Mouse (Mus musculus): ENCODE results near the gene Gm45716. TPM values are rescaled to one million over a fixed set of nuclear protein-coding genes. Genes with fewer than 3 reads are reported as not detected.
A peak's percentile ranks its signal among the peaks of the same experiment; 100 is the strongest.

Gm45716 gene
- polyA plus RNA-seq (2012; rRNA removed), result 1.3 and 1.5 TPM in 2 replicates

- DNase-seq, result no peak
- TF ChIP-seq POLR2A (IDR thresholded peaks at IDR 0.05; ENCODE audit: borderline replicate concordance, extremely low read depth, low read depth, low read length) (no peak), CTCF (IDR thresholded peaks at IDR 0.05; ENCODE audit: insufficient read depth, low read length) (no peak)
- peaks cover 2% of the 10 kb centered on the region; the same call in 1 of the 2 replicates for H3K4me1 ChIP-seq (ENCODE audit: control insufficient read depth, insufficient read depth, low read length)
- 89% methylated on average over 7 of the region's 7 CpGs for WGBS
- H3K4me3 ChIP-seq (replicated peaks; ENCODE audit: extremely low read depth, low read depth, low read length), result no peak within 1 kb of the TSS
These were observed at the start of gene Gm45716 for GRCm38 (mm10) chr11:90187441-90187840. Gene Gm45716, plus strand, starts transcription at chr11:90187683.

GRCm38 (mm10) chr11:90142393-90142792, 45.1 kb upstream of the Gm45716 start:
- H3K4me1 ChIP-seq (ENCODE audit: control insufficient read depth, insufficient read depth, low read length), result peaks cover 7% of the 10 kb centered on the region; the same call in 1 of the 2 replicates
- DNase-seq, result peak; percentile 37
- TF ChIP-seq CTCF (IDR thresholded peaks at IDR 0.05; ENCODE audit: insufficient read depth, low read length) (no peak), POLR2A (IDR thresholded peaks at IDR 0.05; ENCODE audit: borderline replicate concordance, extremely low read depth, low read depth, low read length) (no peak)
- H3K4me3 ChIP-seq (replicated peaks; ENCODE audit: extremely low read depth, low read depth, low read length), result no peak overlapping the region
- 24% methylated on average over 4 of the region's 4 CpGs for WGBS

- DNase-seq, result no peak
- TF ChIP-seq POLR2A (IDR thresholded peaks at IDR 0.05; ENCODE audit: borderline replicate concordance, extremely low read depth, low read depth, low read length) (no peak), CTCF (IDR thresholded peaks at IDR 0.05; ENCODE audit: insufficient read depth, low read length) (no peak)
- H3K4me1 ChIP-seq (ENCODE audit: control insufficient read depth, insufficient read depth, low read length), result peaks cover 7% of the 10 kb centered on the region; the same call in 1 of the 2 replicates
- no peak overlapping the region for H3K4me3 ChIP-seq (replicated peaks; ENCODE audit: extremely low read depth, low read depth, low read length)
- 48% methylated on average over 4 of the region's 4 CpGs for WGBS
These were observed 44.5 kb upstream of the Gm45716 start for GRCm38 (mm10) chr11:90142936-90143335.

- Histone ChIP-seq H3K4me1 (ENCODE audit: control insufficient read depth, insufficient read depth, low read length) (peaks cover 7% of the 10 kb centered on the region; the same call in 1 of the 2 replicates), H3K4me3 (replicated peaks; ENCODE audit: extremely low read depth, low read depth, low read length) (no peak overlapping the region)
- TF ChIP-seq CTCF (IDR thresholded peaks at IDR 0.05; ENCODE audit: insufficient read depth, low read length), result no peak
- TF ChIP-seq POLR2A (IDR thresholded peaks at IDR 0.05; ENCODE audit: borderline replicate concordance, extremely low read depth, low read depth, low read length), result no peak
- 83% methylated on average over 17 of the region's 17 CpGs for WGBS
- DNase-seq, result no peak
These were observed 41.2 kb upstream of the Gm45716 start for GRCm38 (mm10) chr11:90146086-90146860.

GRCm38 (mm10) chr11:90155066-90155465, 32.4 kb upstream of the Gm45716 start:
- TF ChIP-seq POLR2A (IDR thresholded peaks at IDR 0.05; ENCODE audit: borderline replicate concordance, extremely low read depth, low read depth, low read length) (no peak), CTCF (IDR thresholded peaks at IDR 0.05; ENCODE audit: insufficient read depth, low read length) (no peak)
- no peak for DNase-seq
- Histone ChIP-seq H3K4me3 (replicated peaks; ENCODE audit: extremely low read depth, low read depth, low read length) (no peak overlapping the region), H3K4me1 (ENCODE audit: control insufficient read depth, insufficient read depth, low read length) (no peaks in the 10 kb centered on the region)
- WGBS, result 67% methylated on average over 5 of the region's 5 CpGs

- WGBS, result 32% methylated on average over 2 of the region's 2 CpGs
- no peak for DNase-seq
- no peak for TF ChIP-seq CTCF (IDR thresholded peaks at IDR 0.05; ENCODE audit: insufficient read depth, low read length)
- TF ChIP-seq POLR2A (IDR thresholded peaks at IDR 0.05; ENCODE audit: borderline replicate concordance, extremely low read depth, low read depth, low read length), result no peak
- Histone ChIP-seq H3K4me3 (replicated peaks; ENCODE audit: extremely low read depth, low read depth, low read length) (no peak overlapping the region), H3K4me1 (ENCODE audit: control insufficient read depth, insufficient read depth, low read length) (no peaks in the 10 kb centered on the region)
These were observed 32.0 kb upstream of the Gm45716 start for GRCm38 (mm10) chr11:90155466-90155865.

- peaks cover 4% of the 10 kb centered on the region; the same call in 1 of the 2 replicates for H3K4me1 ChIP-seq (ENCODE audit: control insufficient read depth, insufficient read depth, low read length)
- WGBS, result 17% methylated on average over 6 of the region's 6 CpGs
- H3K4me3 ChIP-seq (replicated peaks; ENCODE audit: extremely low read depth, low read depth, low read length), result no peak overlapping the region
- DNase-seq, result peak; percentile 43
- no peak for TF ChIP-seq POLR2A (IDR thresholded peaks at IDR 0.05; ENCODE audit: borderline replicate concordance, extremely low read depth, low read depth, low read length)
- TF ChIP-seq CTCF (IDR thresholded peaks at IDR 0.05; ENCODE audit: insufficient read depth, low read length), result peak; percentile 56
These were observed 19.7 kb upstream of the Gm45716 start for GRCm38 (mm10) chr11:90167771-90168170.

GRCm38 (mm10) chr11:90168338-90169065, 19.0 kb upstream of the Gm45716 start:
- 60% methylated on average over 10 of the region's 10 CpGs for WGBS
- peaks cover 4% of the 10 kb centered on the region; the same call in 1 of the 2 replicates for H3K4me1 ChIP-seq (ENCODE audit: control insufficient read depth, insufficient read depth, low read length)
- no peak overlapping the region for H3K4me3 ChIP-seq (replicated peaks; ENCODE audit: extremely low read depth, low read depth, low read length)
- peak; percentile 14 for DNase-seq
- no peak for TF ChIP-seq POLR2A (IDR thresholded peaks at IDR 0.05; ENCODE audit: borderline replicate concordance, extremely low read depth, low read depth, low read length)
- no peak for TF ChIP-seq CTCF (IDR thresholded peaks at IDR 0.05; ENCODE audit: insufficient read depth, low read length)

GRCm38 (mm10) chr11:90169200-90170013, 18.1 kb upstream of the Gm45716 start:
- no peak for DNase-seq
- TF ChIP-seq POLR2A (IDR thresholded peaks at IDR 0.05; ENCODE audit: borderline replicate concordance, extremely low read depth, low read depth, low read length) (no peak), CTCF (IDR thresholded peaks at IDR 0.05; ENCODE audit: insufficient read depth, low read length) (no peak)
- peak overlapping the region; percentile 9 for H3K4me3 ChIP-seq (replicated peaks; ENCODE audit: extremely low read depth, low read depth, low read length)
- WGBS, result 55% methylated on average over 20 of the region's 20 CpGs
- H3K4me1 ChIP-seq (ENCODE audit: control insufficient read depth, insufficient read depth, low read length), result peaks cover 4% of the 10 kb centered on the region; the same call in 1 of the 2 replicates

Data from lung, adult 2 months (tissue).